Mouse (Mus musculus): ENCODE measurements around the gene Uroc1. TPM values are rescaled to one million over a fixed set of nuclear protein-coding genes. Genes with fewer than 3 reads are reported as not detected.

Gene Uroc1
- polyA plus RNA-seq (2012; ENCODE audit: insufficient read depth, insufficient read length, missing spikeins), result not detected in 2 replicates

DNA sequence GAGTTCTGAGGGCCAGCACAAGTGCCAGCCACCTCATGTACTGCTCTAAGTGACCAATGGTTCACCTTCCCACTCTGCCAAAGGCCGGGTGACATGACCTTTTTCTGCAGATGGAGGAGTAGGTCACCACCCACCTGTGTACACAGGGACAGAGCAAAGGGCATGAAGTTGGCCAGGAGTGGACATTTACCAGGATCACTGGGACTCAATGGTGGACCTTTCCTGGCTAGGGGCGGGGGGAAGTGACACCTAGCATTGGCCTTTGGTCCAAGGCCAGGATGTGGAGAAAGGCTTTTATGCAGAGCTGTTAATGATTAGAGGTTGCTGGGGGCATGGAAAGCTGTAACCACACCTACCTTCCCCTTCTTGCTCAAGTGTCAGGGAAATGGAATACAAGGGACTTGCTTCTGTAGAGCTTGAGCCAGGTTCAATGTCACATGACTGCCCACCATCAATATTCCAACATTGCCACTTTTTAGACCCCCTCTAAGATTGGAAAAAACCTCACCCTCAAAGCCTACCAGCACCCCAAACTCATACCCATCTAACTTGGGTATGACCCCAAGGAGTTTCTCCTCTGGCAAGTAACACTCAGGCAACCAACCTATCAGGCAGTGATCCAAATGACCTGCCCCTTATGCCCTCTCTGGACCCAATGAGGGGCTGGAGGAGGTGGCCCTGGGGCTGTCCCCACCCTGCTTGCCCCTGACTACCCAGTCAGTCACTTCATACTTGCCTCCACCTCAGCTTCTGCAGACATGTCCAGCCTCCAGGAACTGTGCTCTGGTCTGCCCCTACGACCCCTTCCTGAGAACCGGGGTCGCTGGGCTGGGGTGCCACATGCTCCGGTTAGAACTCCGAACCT is at the start of gene Uroc1:
Gene Uroc1, plus strand, starts transcription at position 724 of the 865 bp plus-strand sequence.
- H3K4me3 ChIP-seq (ENCODE audit: insufficient read depth, low read length), result no peak within 1 kb of the TSS
- TF ChIP-seq POLR2A (IDR thresholded peaks at IDR 0.05; ENCODE audit: borderline replicate concordance, low read depth, low read length) (no peak), CTCF (IDR thresholded peaks at IDR 0.05; ENCODE audit: low read depth, low read length) (no peak)
- H3K27ac ChIP-seq (ENCODE audit: insufficient read depth, low read depth, low read length), result no peak within 1 kb of the TSS
- no peaks in the 10 kb centered on the region for H3K4me1 ChIP-seq (ENCODE audit: control insufficient read depth, insufficient read depth, low read length)

DNA sequence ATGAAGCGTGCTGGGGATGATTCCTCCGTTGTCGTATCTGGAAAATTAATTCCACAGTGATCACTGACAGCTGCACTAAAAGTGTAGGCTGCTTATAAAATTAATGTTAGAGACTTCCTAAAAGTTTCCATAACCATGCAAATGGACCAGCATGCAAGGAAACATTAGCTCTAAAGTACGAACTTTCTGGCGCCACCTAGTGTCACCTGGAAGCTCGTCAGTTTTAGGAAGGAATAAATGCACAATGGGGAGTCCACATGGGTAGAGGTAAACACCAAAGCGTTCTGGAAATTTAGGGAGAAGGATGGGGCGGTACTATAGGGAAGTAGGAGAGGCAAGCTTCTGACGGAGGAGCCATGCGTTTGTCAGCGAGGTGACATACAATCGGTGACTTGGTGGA is 44.8 kb upstream of the Uroc1 start:
- H3K4me3 ChIP-seq (ENCODE audit: insufficient read depth, low read length), result no peak overlapping the region
- H3K4me1 ChIP-seq (ENCODE audit: control insufficient read depth, insufficient read depth, low read length), result no peaks in the 10 kb centered on the region
- no peak overlapping the region for H3K27ac ChIP-seq (ENCODE audit: insufficient read depth, low read depth, low read length)
- TF ChIP-seq CTCF (IDR thresholded peaks at IDR 0.05; ENCODE audit: low read depth, low read length) (no peak), POLR2A (IDR thresholded peaks at IDR 0.05; ENCODE audit: borderline replicate concordance, low read depth, low read length) (no peak)

GRCm38 (mm10) chr6:90300919-90301318 is 32.2 kb upstream of the Uroc1 start, which contains the start of gene BC048671:
BC048671 (plus strand) TSS chr6:90301219.
- Histone ChIP-seq H3K4me3 (ENCODE audit: insufficient read depth, low read length) (no peak within 1 kb of the TSS), H3K27ac (ENCODE audit: insufficient read depth, low read depth, low read length) (no peak within 1 kb of the TSS), H3K4me1 (ENCODE audit: control insufficient read depth, insufficient read depth, low read length) (no peaks in the 10 kb centered on the region)
- TF ChIP-seq POLR2A (IDR thresholded peaks at IDR 0.05; ENCODE audit: borderline replicate concordance, low read depth, low read length), result no peak
- TF ChIP-seq CTCF (IDR thresholded peaks at IDR 0.05; ENCODE audit: low read depth, low read length), result no peak

- no peak for TF ChIP-seq CTCF (IDR thresholded peaks at IDR 0.05; ENCODE audit: low read depth, low read length)
- no peak for TF ChIP-seq POLR2A (IDR thresholded peaks at IDR 0.05; ENCODE audit: borderline replicate concordance, low read depth, low read length)
- Histone ChIP-seq H3K4me1 (ENCODE audit: control insufficient read depth, insufficient read depth, low read length) (no peaks in the 10 kb centered on the region), H3K27ac (ENCODE audit: insufficient read depth, low read depth, low read length) (no peak overlapping the region), H3K4me3 (ENCODE audit: insufficient read depth, low read length) (no peak overlapping the region)
Measured at GRCm38 (mm10) chr6:90306315-90306975, 26.6 kb upstream of the Uroc1 start.

- no peak overlapping the region for H3K4me3 ChIP-seq (ENCODE audit: insufficient read depth, low read length)
- TF ChIP-seq CTCF (IDR thresholded peaks at IDR 0.05; ENCODE audit: low read depth, low read length), result no peak
- no peak for TF ChIP-seq POLR2A (IDR thresholded peaks at IDR 0.05; ENCODE audit: borderline replicate concordance, low read depth, low read length)
- H3K4me1 ChIP-seq (ENCODE audit: control insufficient read depth, insufficient read depth, low read length), result no peaks in the 10 kb centered on the region
- H3K27ac ChIP-seq (ENCODE audit: insufficient read depth, low read depth, low read length), result no peak overlapping the region
Measured at GRCm38 (mm10) chr6:90308839-90309778, 24.0 kb upstream of the Uroc1 start.

- Histone ChIP-seq H3K4me3 (ENCODE audit: insufficient read depth, low read length) (no peak overlapping the region), H3K4me1 (ENCODE audit: control insufficient read depth, insufficient read depth, low read length) (no peaks in the 10 kb centered on the region), H3K27ac (ENCODE audit: insufficient read depth, low read depth, low read length) (no peak overlapping the region)
- TF ChIP-seq POLR2A (IDR thresholded peaks at IDR 0.05; ENCODE audit: borderline replicate concordance, low read depth, low read length) (no peak), CTCF (IDR thresholded peaks at IDR 0.05; ENCODE audit: low read depth, low read length) (no peak)
Measured at GRCm38 (mm10) chr6:90315961-90316360, 17.1 kb upstream of the Uroc1 start.

DNA sequence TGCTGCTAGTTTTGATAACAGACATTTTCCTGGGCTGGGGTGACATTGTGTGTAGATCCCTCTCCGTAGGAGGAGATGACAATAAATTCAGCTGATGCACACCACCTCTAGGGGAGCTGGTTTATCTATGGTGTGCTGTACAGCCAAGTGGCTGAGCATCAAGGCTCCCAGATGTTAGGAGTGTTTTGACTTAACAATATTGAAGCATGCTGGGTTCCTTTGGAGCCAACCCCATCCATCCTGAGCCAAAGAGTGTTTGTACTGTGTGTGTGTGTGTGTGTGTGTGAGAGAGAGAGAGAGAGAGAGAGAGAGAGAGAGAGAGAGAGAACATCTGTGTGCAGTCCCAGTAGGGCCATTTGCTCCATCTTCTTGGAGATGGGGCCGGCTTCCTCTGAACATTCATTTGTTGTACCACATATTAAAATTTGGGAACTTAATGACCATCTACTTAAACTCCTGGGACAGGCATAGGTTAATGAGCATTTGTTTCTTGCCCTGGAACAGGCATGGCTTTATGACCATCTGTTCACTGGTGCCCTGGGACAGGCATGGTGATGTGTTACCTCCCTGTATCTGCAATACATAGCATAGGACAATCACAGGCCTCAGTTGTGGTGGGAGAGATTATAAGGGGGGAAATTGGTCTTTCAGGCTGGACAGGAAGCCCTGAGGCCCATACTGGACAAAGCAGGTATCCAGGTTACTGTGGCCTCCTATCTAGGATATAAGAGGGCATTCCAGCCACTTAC is 15.4 kb upstream of the Uroc1 start:
- no peak overlapping the region for H3K4me3 ChIP-seq (ENCODE audit: insufficient read depth, low read length)
- no peak overlapping the region for H3K27ac ChIP-seq (ENCODE audit: insufficient read depth, low read depth, low read length)
- no peaks in the 10 kb centered on the region for H3K4me1 ChIP-seq (ENCODE audit: control insufficient read depth, insufficient read depth, low read length)
- TF ChIP-seq POLR2A (IDR thresholded peaks at IDR 0.05; ENCODE audit: borderline replicate concordance, low read depth, low read length), result no peak
- no peak for TF ChIP-seq CTCF (IDR thresholded peaks at IDR 0.05; ENCODE audit: low read depth, low read length)

DNA sequence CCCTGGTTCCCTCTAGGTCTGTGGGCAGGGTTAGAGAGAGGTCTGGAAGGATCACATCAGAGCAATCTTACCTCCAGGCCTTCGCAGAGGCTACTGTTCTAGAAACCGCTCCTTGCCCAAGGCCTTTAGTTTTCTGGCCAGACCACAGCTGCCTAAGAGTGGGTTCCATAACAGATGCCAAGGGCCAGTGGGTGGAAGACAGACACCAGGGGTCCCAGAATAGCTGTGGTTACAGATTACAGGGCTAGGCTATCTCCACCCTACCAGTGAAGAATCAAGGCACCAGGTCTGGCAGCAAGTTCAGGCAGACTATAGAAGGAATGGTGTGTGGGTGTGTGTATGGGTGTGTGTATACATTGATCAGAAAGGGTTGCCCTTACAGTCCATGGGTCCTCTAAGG is 14.1 kb upstream of the Uroc1 start:
- H3K27ac ChIP-seq (ENCODE audit: insufficient read depth, low read depth, low read length), result no peak overlapping the region
- TF ChIP-seq CTCF (IDR thresholded peaks at IDR 0.05; ENCODE audit: low read depth, low read length) (no peak), POLR2A (IDR thresholded peaks at IDR 0.05; ENCODE audit: borderline replicate concordance, low read depth, low read length) (no peak)
- no peak overlapping the region for H3K4me3 ChIP-seq (ENCODE audit: insufficient read depth, low read length)
- H3K4me1 ChIP-seq (ENCODE audit: control insufficient read depth, insufficient read depth, low read length), result no peaks in the 10 kb centered on the region

All from bone marrow macrophage, adult 2 months (primary cell).